Mouse (Mus musculus) telencephalon, adult 2 months (tissue): ENCODE data around the gene 4930562C15Rik.

Source experiments
- DNase-seq: peaks from one replicate; pipeline ENCODE4 v3.0.0-alpha.2; 2011; ENCODE audit warnings: low read depth, low spot score

Gene 4930562C15Rik

DNA sequence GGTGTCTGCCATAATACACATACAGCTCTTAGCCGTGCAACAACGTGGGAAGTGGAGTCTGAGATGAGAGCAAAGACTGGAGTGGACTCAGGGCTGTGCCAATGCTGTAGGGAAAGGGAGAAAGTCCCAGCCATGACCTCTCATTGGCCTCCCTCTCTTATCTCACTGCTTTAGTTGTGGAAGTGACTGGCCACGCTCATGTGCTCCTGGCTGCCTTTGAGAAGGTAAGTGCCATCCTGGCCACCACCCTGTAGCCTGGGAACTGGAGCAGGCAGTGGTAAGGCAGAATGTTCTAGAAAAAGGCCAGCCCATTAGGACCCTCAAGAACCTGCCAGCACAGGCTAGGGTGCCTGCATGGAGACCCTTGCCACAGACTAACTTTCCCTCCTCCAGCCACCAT lies 80.7 kb downstream of the 4930562C15Rik start:
- no peak for DNase-seq

DNA sequence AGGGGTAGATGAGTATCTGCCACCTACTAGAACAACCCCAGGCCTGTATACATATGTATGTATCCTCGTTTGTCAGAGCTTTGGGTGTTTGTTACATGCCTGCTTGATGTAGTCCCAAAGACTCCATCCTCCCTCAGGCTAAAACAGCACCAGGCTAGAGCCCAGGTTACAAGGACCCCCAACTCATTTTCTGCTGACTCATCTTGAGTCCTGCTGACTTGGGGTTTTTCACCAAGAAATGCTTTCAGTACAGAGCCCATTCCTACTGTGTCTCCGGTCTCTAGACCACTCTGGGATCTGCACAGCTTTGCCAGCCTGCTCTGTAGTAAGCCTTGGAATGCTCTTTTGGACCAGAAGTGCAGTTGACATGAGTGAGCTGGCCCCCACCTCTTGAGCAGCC lies 81.4 kb downstream of the 4930562C15Rik start:
- no peak for DNase-seq
